Mouse (Mus musculus): Measurements from ENCODE around the gene Nes.
A peak's percentile ranks its signal among the peaks of the same experiment; 100 is the strongest.

Nes gene

GRCm38 (mm10) chr3:87982836-87983601, 12.1 kb downstream of the Nes start:
- peak; percentile 44 for DNase-seq (ENCODE audit: low read depth, low spot score)

DNA sequence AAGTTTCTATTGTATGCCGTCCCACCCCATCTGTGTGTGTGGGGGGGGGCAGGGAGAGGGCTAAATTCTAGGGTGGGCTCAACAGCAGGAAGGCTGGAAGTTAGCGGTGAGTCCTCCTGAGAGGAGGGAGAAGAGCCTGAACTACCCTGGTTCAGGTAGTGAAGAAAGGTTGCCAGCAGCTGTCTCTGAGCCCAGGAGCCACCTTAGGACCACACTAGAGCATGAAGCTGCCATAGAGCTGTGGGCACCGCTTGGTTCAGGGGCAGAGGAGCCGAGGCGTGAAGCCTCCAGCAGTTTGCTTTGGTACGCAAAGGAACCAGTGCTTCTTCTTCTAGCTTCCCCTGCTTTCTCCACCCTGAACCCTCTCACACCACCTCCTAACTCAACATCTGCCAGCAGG, 12.7 kb downstream of the Nes start:
- no peak for DNase-seq (ENCODE audit: low read depth, low spot score)

DNA sequence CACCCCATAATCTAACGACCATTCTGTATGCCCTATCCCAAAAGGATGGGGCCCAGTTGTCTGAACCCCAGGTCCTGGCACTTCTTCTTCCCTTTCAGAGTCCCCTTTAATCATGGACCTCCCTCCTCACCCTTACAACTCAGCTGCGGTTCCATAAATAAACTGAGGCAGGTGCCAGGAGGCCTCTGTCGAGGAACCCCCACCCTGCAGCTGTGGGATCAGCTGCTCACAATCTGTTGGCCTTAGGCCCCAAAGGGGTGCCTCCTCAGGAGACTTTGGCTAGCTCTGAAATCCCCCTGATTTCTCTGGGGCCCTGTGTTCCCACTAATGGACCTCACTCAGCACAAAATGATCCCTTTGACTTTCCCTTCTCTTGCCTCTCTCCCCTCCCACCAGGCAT, 13.2 kb downstream of the Nes start:
- no peak for DNase-seq (ENCODE audit: low read depth, low spot score)

DNA sequence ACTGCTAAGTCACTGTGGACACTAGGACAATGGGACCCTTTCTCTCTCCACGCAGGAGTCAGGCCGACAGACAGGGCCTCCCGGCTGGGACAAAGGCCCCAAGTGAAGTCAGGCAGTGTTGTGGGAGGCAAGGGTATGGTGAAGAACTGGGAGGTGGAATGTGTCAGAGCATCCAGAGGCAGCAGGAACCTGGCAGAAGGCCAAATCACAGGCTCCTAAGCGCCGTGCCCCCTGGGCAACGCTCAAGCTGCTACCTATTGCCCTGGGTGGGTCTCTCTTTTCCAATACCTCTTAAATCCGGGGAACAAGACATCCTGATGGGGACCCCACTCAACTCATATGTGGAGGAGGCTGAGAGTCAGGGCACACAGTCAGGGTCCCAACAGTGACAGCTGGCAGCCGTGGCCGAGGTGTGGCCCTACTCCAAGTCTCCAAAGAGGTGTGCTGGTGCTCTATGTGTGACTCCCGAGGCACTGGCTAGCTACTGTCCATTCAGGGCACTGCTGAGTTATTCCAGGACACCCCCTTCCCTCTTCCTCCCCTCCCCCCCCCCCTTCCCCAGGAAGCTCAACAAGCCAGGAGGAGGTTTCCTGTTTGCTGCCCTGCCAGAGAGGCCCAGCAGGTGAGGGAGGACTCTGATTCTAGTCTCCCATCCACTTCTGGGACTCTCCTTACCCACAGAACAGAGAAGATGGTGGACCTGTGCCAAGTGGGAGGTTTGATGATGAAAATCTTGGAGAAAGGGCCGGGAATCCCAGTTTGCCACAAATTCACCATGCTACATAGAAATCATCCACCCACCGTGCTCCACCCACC, 14.8 kb downstream of the Nes start:
- peak; percentile 67 for DNase-seq (ENCODE audit: low read depth, low spot score)

DNA sequence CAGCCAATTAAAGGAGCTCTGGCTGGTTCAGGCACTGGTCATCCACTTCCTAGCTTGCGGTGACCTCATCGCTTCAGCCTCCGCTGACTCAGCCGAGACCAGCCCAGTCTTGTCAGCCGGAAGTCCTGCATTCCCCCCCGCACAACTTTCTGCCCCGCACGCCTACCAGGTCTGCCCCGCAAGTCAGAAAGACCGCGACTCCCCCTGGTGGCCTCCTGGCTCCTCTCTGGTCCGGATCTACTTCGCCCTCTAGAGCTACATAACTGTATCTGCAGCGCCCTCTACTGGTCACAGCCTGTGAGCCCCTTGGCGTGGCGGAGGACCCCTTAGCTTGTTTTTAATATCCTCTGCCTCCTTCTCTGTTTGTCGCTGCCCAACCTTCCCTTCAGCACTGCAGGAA, 16.0 kb downstream of the Nes start:
- peak; percentile 97 for DNase-seq (ENCODE audit: low read depth, low spot score)

- DNase-seq (ENCODE audit: low read depth, low spot score) = no peak
These were observed 16.8 kb downstream of the Nes start for GRCm38 (mm10) chr3:87987633-87988032.

DNA sequence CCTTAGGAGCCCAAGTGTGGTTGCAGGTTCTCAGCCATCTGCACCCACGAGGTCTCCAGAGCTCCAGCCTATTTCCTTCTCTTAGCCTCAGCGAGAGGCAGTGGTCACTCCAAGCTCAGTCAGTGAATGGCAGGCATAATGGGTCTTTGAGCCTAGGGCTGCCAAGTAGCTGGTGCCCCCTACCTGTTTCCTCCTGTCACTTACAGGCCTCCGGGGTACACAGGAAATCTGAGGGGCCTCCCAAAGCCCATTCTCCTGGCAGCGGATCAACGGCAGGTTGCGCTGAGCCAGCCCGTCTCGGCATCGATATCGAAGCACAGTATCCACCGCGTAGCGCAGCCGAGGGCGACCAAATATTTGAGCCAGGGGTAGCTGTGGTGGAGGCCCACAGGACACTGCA, 17.2 kb downstream of the Nes start:
- DNase-seq (ENCODE audit: low read depth, low spot score) = no peak

DNA sequence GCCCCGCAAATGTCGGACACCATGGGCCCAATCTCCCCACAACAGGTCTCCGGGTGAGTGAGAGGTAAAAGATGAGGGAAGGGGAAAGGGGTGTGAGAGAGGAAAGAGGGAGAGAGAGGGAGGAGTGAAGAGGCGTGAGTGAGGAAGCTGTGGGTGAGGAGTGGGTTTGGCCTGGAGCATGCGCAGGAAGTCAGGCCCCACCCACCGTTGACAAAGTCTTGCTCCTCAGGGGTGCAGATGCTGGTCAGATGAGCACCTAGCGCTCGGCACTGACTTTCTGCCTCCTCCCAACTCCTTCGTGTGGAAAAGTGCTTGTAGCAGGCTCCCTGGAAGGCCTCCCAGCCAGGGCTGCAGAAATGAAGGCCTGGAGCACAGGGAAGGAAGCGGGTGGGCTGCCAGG, 19.1 kb downstream of the Nes start:
- no peak for DNase-seq (ENCODE audit: low read depth, low spot score)

DNA sequence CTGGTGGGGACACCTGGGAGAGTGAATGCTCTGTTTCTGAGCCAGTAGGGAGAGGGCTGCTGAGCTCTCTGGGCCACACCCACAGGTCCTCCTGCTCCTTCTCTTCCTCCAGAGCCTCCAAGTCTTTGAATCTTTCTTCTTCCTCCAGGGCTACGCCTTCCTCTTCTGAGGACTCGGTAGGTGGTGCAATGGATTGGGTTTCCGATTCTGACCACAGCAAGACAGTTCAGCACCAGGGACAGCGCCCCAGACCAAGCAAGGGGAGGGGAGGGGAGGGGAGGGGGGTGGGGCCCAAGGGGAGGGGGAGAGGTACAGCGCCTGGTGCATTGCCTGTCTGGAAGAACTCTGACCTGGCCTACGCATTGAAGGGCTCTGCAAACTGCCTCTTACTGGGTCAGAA, 22.6 kb downstream of the Nes start:
- DNase-seq (ENCODE audit: low read depth, low spot score) = peak; percentile 50

GRCm38 (mm10) chr3:87995331-87995730, 24.5 kb downstream of the Nes start:
- DNase-seq (ENCODE audit: low read depth, low spot score) = no peak

GRCm38 (mm10) chr3:87996401-87996800, 25.5 kb downstream of the Nes start:
- no peak for DNase-seq (ENCODE audit: low read depth, low spot score)

DNA sequence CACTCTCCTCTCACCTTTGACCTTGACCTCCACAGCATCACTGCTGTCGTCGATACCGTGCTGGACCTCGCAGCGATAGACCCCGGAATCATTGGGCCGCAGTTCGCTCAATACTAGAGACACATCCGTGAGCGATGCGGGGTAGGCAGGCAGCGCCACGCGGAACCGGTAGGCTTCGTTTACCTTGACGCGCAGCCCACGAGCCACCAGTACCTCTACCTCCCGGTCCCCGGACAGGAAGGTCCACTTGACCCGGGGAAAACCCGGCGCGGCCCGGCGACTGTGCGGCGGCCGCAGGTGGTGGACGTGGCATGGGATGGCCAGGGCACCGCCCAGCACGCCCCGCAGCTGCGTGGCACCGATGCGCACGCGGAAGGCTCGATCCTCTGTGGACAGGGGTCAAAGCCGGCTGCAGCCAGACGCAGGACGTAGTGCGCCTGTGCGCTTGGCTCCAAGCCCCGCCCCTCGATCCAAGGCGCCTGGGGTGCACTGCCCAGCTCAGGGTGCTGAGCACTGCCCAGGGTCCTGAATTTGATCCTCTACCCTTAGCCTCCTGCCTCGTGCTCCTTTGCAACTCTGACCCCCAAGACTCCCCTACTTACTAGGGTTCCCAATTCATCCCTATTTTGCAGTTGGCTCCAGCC, 26.2 kb downstream of the Nes start:
- no peak for DNase-seq (ENCODE audit: low read depth, low spot score)

- DNase-seq (ENCODE audit: low read depth, low spot score) = no peak
These were observed 27.9 kb downstream of the Nes start for GRCm38 (mm10) chr3:87998747-87999146.

DNA sequence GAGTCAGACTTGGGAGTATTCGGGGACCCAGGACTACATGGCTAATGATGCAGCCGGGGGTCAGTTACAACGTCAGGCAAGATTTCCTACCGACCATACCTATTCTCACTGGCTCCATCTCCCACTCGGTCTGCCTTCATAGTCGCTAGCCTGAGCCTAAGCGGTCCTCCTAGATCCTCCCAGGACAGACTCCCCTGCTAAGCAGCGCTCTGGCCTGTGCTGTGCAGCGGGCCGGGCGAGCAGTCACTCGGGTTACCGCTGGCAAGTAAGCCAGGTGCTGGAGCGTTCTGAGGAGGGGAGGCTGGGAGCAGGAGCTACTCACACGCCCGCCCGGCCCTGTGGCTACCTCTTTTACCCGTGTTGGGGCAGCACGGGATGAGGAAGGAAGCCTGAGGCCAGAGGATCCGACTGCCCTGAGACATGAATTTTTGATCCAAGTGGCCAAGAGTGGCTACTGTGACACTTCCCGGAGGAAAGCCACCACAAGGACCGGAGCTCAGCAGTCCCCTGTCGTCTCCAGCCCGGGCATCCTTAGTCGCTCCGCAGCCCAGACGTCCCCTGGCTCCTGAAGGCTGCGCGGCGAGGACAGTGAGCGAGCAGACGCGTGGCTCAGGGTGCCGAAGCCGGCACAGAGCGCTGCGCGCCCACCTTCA, 28.5 kb downstream of the Nes start:
- DNase-seq (ENCODE audit: low read depth, low spot score) = no peak

DNA sequence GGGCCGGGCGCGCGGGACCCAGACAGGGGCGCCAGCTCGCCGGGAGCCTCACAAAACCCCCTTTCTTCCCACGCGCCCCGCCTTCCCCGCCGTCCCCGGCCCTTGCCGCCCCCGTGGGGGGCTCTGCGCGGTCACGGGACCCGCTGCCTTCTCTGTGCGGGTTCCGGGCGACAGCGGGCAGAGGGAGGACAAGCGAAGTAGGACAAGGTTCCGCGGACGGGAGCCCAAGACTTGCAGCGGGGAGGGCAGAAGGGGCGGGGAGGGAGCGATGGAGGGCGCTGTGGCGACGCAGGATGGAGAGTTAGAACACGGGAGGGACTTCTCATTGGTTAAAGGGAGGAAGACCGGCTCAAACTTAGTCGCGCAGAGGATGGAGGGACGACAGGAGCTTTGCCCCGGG, 29.3 kb downstream of the Nes start, which contains the start of gene Bcan:
TSS of gene Bcan (minus strand) at position 50 of the 400 bp plus-strand sequence.
- no peak for DNase-seq (ENCODE audit: low read depth, low spot score)

DNA sequence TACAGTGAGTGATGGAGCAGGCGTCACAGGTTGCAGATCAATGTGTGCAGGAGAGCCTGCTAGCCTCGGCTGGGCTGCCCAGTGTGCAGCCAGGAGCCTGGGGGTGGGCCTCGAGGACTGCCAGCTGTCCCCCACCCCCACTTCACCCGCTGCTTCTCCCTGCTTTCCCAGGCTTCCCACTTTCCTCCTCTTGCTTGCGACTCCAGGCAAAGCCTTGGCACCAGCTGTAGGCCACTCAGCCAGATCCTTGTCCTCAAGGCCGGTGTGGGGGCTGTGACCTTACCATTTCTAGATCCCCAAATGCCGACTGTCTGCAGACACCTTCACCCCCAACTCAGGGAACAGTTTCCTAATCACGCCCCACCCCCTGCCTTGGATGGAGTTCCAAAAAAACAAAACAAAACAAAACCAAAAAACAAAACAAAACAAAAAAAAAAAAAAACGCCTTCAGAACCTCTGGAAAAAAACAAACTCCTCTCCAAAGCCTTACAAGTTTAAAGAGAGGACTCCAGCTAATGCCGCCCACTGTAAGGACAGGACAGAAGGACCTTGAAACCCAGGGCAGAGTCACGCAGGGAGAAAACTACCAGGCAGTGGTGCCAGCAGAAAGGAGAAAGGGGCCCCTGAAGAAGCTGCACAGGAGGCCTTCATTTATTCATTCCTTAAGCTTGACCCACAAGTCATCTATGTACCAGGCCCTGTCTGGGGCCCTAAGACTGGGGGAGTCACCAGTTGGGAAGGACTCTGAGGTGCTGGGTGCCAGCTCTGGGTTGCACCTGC, 30.1 kb downstream of the Nes start:
- no peak for DNase-seq (ENCODE audit: low read depth, low spot score)

DNA sequence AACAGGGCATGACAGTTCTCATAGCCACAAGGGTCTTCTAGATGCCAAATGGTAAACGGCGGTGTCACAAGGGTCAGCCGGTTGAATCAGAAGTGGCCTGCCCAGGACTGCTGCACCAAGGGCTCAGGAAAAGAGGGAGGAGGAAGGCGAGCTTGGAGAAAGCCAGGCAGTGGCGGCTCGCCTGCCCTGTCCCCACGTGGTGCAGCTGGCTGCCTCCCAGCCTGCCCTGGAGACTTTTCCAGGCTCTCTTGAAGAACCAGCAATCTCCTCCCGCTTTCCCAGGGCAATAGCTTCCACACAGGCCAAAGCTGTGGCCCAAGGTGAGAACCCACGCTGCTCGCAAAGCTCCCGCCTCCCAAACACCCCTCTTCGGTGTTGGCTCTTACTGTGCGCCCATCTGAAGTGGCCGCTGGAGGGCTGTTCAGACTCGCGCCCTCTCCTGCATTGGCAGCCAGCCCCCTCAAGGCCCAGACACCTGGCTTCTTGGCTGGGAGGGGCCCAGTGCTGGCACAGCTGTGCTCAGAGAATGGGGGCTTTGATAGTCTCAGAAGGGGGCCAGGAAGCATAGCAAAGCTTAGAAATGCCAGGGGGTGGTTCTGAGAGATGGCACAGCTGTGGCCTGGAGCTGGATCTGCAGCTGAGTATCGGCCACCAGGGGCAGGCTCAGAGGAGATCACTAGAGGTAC, 31.6 kb downstream of the Nes start:
- DNase-seq (ENCODE audit: low read depth, low spot score) = no peak

DNA sequence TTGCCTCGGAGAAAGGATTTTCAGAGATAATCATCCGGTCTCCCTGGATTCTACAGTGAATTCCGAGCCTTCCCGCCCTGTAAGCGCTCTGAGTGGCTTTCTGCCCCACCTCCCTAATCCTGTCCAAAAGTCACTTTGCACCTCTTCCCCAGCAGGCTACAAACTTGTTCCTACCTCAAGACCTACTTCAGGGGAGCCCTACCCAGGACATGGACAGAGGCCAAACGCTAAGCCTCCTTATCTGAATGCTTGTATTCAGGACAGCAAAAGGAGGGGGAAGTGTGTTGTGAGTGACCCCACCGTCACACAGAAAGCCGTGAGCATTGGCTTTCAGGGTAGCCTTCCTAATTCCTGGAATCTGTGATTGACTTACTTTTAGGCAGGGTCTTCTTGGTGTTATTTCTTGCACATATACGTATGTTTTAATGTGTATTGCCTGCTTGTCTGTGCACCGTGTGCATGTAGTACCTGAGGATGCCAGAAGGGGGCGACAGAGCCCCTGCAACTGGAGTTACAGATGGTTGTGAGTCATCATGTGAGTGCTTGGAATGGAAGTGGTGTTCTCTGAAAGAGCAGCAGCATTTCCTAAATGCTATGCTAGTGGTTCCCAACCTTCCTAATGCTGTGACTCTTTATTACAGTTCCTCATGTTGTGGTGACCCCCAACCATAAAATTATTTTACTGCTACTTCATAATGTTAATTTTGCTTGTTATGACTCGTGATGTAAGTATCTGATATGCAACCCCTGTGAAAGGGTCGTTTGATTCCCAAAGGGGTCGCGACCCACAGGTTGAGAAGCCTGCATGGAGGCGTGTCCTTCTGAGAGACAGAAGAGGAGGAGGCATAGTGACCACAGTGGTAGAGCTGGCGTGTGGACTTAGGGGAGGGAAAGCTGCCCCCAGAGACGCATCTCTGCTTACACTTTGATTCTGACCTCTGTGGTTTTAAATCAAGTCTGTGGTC, 35.2 kb downstream of the Nes start:
- DNase-seq (ENCODE audit: low read depth, low spot score) = peak; percentile 59

- DNase-seq (ENCODE audit: low read depth, low spot score) = peak; percentile 74
These were observed 39.9 kb downstream of the Nes start for GRCm38 (mm10) chr3:88010634-88011265.
